Mouse (Mus musculus): ENCODE measurements around the gene Tap2. TPM values are rescaled to one million over a fixed set of nuclear protein-coding genes. Genes with fewer than 3 reads are reported as not detected.

Tap2 gene
- total RNA-seq (2023), result 10 to 100 TPM; 71.7 to 73.7 TPM

DNA sequence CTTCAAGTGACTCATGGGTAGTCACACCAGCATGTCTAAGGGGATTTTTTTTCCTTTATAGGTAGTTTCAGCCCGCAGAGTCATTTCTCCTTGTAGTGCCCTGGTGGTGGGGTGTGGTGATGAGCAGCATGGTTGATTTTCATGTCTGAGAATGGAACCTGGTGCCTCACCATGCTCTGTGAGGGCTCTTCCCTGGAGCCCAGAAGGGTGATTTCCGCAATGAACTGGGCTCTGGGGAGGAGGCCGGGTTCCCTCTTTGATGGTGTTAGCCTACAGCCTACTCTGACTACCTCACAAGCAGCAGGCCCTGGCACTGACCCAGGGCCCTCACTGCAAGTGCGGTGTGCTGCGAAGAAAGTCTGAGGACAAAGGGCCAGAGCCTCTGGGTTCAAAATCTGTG is at the start of gene Tap2:
Gene Tap2, plus strand, starts transcription at position 84 of the 400 bp plus-strand sequence.

GRCm38 (mm10) chr17:34187261-34187916 is 15.9 kb upstream of the Tap2 start, which contains the start of the genes Tap1 and Psmb9:
Tap1 (plus strand) TSS chr17:34187553.
Psmb9 (minus strand) TSS chr17:34187764.

GRCm38 (mm10) chr17:34196941-34197894 is 6.1 kb upstream of the Tap2 start, which contains the start of gene Psmb8:
Psmb8 (plus strand) TSS chr17:34197721.

GRCm38 (mm10) chr17:34238706-34239105 is 35.4 kb downstream of the Tap2 start, which contains the start of gene H2-Ob:
H2-Ob (plus strand) TSS chr17:34238903.

DNA sequence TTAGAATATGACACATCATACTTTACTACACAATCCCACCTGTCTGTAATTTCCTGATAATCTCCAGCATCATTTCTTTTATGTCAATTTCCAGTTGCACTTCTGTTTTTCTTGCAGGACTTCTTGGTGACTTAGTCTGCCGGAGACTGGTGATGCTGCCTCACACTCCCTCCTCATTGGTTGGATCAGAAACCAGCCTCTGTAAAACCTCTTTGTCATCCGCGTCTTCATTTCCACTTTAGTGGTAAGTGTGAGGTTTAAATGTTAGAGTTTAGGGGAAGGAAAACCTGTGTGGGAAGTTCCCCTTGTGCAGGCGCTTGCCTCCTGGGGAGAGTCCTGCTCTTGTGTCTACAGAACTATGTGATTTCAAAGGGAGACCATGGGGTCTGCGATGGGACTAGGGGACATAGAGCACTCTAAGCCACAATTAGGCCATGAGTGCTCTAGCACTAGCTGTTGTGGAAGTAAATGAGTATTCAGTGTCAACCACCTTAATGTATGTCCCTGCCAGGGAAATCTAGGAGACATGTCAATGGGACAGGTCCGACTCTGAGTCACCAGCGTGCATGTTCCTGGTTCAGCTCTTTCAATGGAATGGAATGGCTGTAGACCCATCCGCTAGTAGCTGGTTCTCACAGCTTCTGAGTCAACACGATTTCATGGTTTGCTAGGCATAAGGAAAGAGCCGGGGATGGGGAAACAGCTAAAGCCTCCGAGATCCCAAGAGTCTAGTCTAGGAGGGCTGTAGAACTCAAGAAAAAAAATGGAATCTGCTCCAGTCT is 54.5 kb downstream of the Tap2 start, which contains the start of gene H2-Ab1:
Gene H2-Ab1, plus strand, starts transcription at position 96 of the 782 bp plus-strand sequence.

Other genes starting within 250 kb of the Tap2 start
- 10 to 100 TPM; 48.0 to 57.5 TPM for gene Vps52, start 247.7 kb upstream of the Tap2 start, total RNA-seq (2023)
- 100 to 1,000 TPM; 791 to 877 TPM for gene Rps18, start 247.5 kb upstream of the Tap2 start, total RNA-seq (2023)
- 1,000 to 10,000 TPM; 3,154 to 3,159 TPM for gene H2-K1, start 203.2 kb upstream of the Tap2 start, total RNA-seq (2023)
- 10 to 100 TPM; 31.1 to 31.8 TPM for gene Ring1, start 178.8 kb upstream of the Tap2 start, total RNA-seq (2023)
- gene H2-Ke6, start 175.5 kb upstream of the Tap2 start, total RNA-seq (2023), result 10 to 100 TPM; 58.7 to 60.7 TPM
- gene Slc39a7, start 171.8 kb upstream of the Tap2 start, total RNA-seq (2023), result 100 to 1,000 TPM; 102 to 104 TPM
- 100 to 1,000 TPM; 100 to 103 TPM for gene Rxrb, start 171.7 kb upstream of the Tap2 start, total RNA-seq (2023)
- gene Col11a2, start 164.1 kb upstream of the Tap2 start, total RNA-seq (2023), result 1 to 10 TPM; 3.1 to 6.2 TPM
- 10 to 100 TPM; 12.2 to 18.9 TPM for gene H2-Oa, start 111.2 kb upstream of the Tap2 start, total RNA-seq (2023)
- 100 to 1,000 TPM; 345 to 355 TPM for gene H2-DMa, start 84.0 kb upstream of the Tap2 start, total RNA-seq (2023)
- gene Brd2, start 80.9 kb upstream of the Tap2 start, total RNA-seq (2023), result 100 to 1,000 TPM; 367 to 380 TPM
- 10 to 100 TPM; 88.6 to 96.9 TPM for gene H2-DMb2, start 60.2 kb upstream of the Tap2 start, total RNA-seq (2023)
- 100 to 1,000 TPM; 301 to 308 TPM for gene H2-DMb1, start 50.5 kb upstream of the Tap2 start, total RNA-seq (2023)
- 10 to 100 TPM; 93.6 to 93.9 TPM for gene Tap1, start 16.0 kb upstream of the Tap2 start, total RNA-seq (2023)
- 100 to 1,000 TPM in 1 of 2 experiments, 10 to 100 TPM in 1; 88.7 to 100 TPM for gene Psmb9, start 15.8 kb upstream of the Tap2 start, total RNA-seq (2023)
- gene Psmb8, start 5.8 kb upstream of the Tap2 start, total RNA-seq (2023), result 100 to 1,000 TPM; 199 to 211 TPM
- 10 to 100 TPM; 17.9 to 22.0 TPM for gene H2-Ob, start 35.4 kb downstream of the Tap2 start, total RNA-seq (2023)
- 1,000 to 10,000 TPM; 2,645 to 2,891 TPM for gene H2-Ab1, start 54.2 kb downstream of the Tap2 start, total RNA-seq (2023)
- 1,000 to 10,000 TPM; 2,348 to 2,964 TPM for gene H2-Aa, start 84.3 kb downstream of the Tap2 start, total RNA-seq (2023)
- 1,000 to 10,000 TPM; 1,510 to 1,965 TPM for gene H2-Eb1, start 102.3 kb downstream of the Tap2 start, total RNA-seq (2023)
- 1 to 10 TPM; 2.3 TPM for gene H2-Eb2, start 122.1 kb downstream of the Tap2 start, total RNA-seq (2023)
- gene Btnl2, start 151.3 kb downstream of the Tap2 start, total RNA-seq (2023), result 1 to 10 TPM; 3.3 to 3.8 TPM
- under 1 TPM; 0.45 to 0.58 TPM for gene Btnl1, start 173.6 kb downstream of the Tap2 start, total RNA-seq (2023)
- 1 to 10 TPM in 1 of 2 experiments, not detected in 1; 1.3 TPM for gene BC051142, start 195.3 kb downstream of the Tap2 start, total RNA-seq (2023)

Data from monocyte, adult 59 days (primary cell).